ENCODE assay signal across 10 mouse cellular contexts in the genomic region with DNA sequence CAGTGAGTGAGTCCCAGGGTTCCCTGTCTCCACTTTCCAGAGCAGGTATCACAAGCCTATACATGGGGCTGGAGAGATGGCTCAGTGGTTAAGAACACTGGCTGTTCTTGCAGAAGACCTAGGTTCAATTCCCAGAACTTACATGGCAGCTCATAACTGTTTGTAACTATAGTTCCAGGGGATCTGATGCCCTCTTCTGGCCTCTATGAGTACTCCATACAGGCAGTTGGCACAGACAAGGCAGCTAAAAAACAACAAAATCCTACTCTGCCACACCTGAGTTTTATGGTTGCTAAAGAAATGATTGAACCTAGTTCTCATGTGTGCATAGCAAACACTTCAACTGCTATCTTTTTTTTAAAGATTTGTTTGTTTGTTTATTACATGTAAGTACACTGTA. TPM values are rescaled to one million over a fixed set of nuclear protein-coding genes. Genes with fewer than 3 reads are reported as not detected.
DNase-seq lines count a peak whose midpoint lies in the region; ATAC-seq and TF ChIP-seq lines count a peak whose summit lies in the region.
"Had no signal": no experiment of that assay in that cellular context is flagged by ENCODE, and none has a peak within 500 bp of the region (broad histone marks: within the 10 kb centered on the region; RNA-seq: fewer than 3 reads in every experiment).

No protein-coding gene starts in this region.

- H3K27ac ChIP-seq in liver, embryonic 12.5 days: no peak overlapping the region
- no peak overlapping the region for H3K27ac ChIP-seq in liver, embryonic 11.5 days (ENCODE audit: low read depth, low read length)
- no peak overlapping the region for H3K27ac ChIP-seq in midbrain, embryonic 16.5 days (ENCODE audit: low read length)

- no peaks in the 10 kb centered on the region for H3K9me3 ChIP-seq in liver, embryonic 12.5 days (replicated peaks)
- no peaks in the 10 kb centered on the region for H3K9me3 ChIP-seq in liver, embryonic 11.5 days (ENCODE audit: control insufficient read depth, low read length)
- no peaks in the 10 kb centered on the region for H3K9me3 ChIP-seq in midbrain, embryonic 16.5 days (replicated peaks; ENCODE audit: control insufficient read depth, low read length, poor library complexity, severe bottlenecking)

- CTCF ChIA-PET in Patski (lab: Charles Lee): interaction anchor here (0.6 to 1.2 kb wide), 3 partner anchors 17 to 138 kb away, joined by 3 to 4 read pairs (median 3); no protein-coding TSS in a partner anchor

- H3K9ac ChIP-seq in liver, embryonic 12.5 days: no peak overlapping the region
- no peak overlapping the region for H3K9ac ChIP-seq in liver, embryonic 11.5 days (ENCODE audit: low read depth, low read length)
- H3K9ac ChIP-seq in midbrain, embryonic 16.5 days (ENCODE audit: low read depth, low read length): no peak overlapping the region

- DNase-seq in liver, embryonic 11.5 days (ENCODE audit: low spot score): no peak
- DNase-seq in CD4-positive, CD25-positive, alpha-beta regulatory T cell, adult 2 months (ENCODE audit: low read depth, low spot score): peak; percentile 41
- no peak for DNase-seq in Patski (ENCODE audit: low read depth, low spot score)
- no peak for DNase-seq in cerebellum, postnatal 25 days
- DNase-seq: gastrocnemius, postnatal 36 days; kidney, postnatal 4 days had no signal

- no peak overlapping the region for H3K4me3 ChIP-seq in liver, embryonic 12.5 days
- no peak overlapping the region for H3K4me3 ChIP-seq in liver, embryonic 11.5 days (ENCODE audit: low read depth, low read length)
- H3K4me3 ChIP-seq in midbrain, embryonic 16.5 days (ENCODE audit: low read depth, low read length): no peak overlapping the region

- TF ChIP-seq CTCF in Patski (IDR thresholded peaks at IDR 0.05): peak; percentile 60

- POLR2A ChIA-PET in Patski (lab: Charles Lee): no interaction called here

- in situ Hi-C loops in Patski (cut with MboI; ENCODE audit: low pct_unique_long_range_greater_than_20kb): loop anchor here (5.0 kb wide), 2 partner anchors 49 to 109 kb away; no protein-coding TSS in a partner anchor

- H3K4me1 ChIP-seq in liver, embryonic 12.5 days: peaks cover 20% of the 10 kb centered on the region
- H3K4me1 ChIP-seq in liver, embryonic 11.5 days (replicated peaks; ENCODE audit: control insufficient read depth, insufficient read depth, low read length): peaks cover 3% of the 10 kb centered on the region
- H3K4me1 ChIP-seq in midbrain, embryonic 16.5 days (ENCODE audit: control insufficient read depth, insufficient read depth, low read length): no peaks in the 10 kb centered on the region

- no peak overlapping the region for H3K4me2 ChIP-seq in liver, embryonic 12.5 days
- no peak overlapping the region for H3K4me2 ChIP-seq in liver, embryonic 11.5 days
- H3K4me2 ChIP-seq in midbrain, embryonic 16.5 days (ENCODE audit: low read length): no peak overlapping the region

- H3K36me3 ChIP-seq in liver, embryonic 12.5 days: peaks cover 89% of the 10 kb centered on the region
- peaks cover 13% of the 10 kb centered on the region for H3K36me3 ChIP-seq in liver, embryonic 11.5 days (ENCODE audit: control insufficient read depth, insufficient read depth, low read length)
- peaks cover 13% of the 10 kb centered on the region for H3K36me3 ChIP-seq in midbrain, embryonic 16.5 days (ENCODE audit: control insufficient read depth, insufficient read depth, low read length)

- H3K27me3 ChIP-seq in liver, embryonic 12.5 days (replicated peaks): no peaks in the 10 kb centered on the region
- H3K27me3 ChIP-seq in liver, embryonic 11.5 days (replicated peaks; ENCODE audit: control insufficient read depth, insufficient read depth, low read length): no peaks in the 10 kb centered on the region
- no peaks in the 10 kb centered on the region for H3K27me3 ChIP-seq in Patski
- no peaks in the 10 kb centered on the region for H3K27me3 ChIP-seq in midbrain, embryonic 16.5 days (ENCODE audit: control insufficient read depth, insufficient read depth, low read depth, low read length)

- peak; percentile 53; the same call in 1 of the 2 replicates for ATAC-seq in liver, embryonic 12.5 days
- ATAC-seq in liver, embryonic 11.5 days (replicated peaks; ENCODE audit: low FRiP score): no peak; the same call in 1 of the 2 replicates
- ATAC-seq in Patski: no peak
- ATAC-seq in megakaryocyte progenitor cell, adult 5-6 weeks (replicated peaks; ENCODE audit: poor library complexity): peak; percentile 62
- no peak for ATAC-seq in midbrain, embryonic 16.5 days
- ATAC-seq: activated CD4-positive, CD25-positive, alpha-beta regulatory T cell, adult 4 months had no signal

RNA-seq across cellular contexts. Expression of gene Rab10, which starts 56.2 kb away (rescaled TPM):
- polyA plus RNA-seq in liver, embryonic 12.5 days (2016; fragmentation: Nextera tagmentation; extraction: Ambion mirVana): 79.4 and 80.8 TPM in 2 replicates
- polyA plus RNA-seq in liver, embryonic 11.5 days (2014; fragmentation: Nextera tagmentation; extraction: Ambion mirVana): 70.9 and 71.1 TPM in 2 replicates
- 113 TPM for polyA plus RNA-seq in Patski (2021)
- total RNA-seq in megakaryocyte progenitor cell, adult 5-6 weeks (2015): 93.9 and 100 TPM in 2 replicates
- 89.1 and 113 TPM in 2 replicates for total RNA-seq in megakaryocyte progenitor cell, adult 5-6 weeks (2017)
- polyA plus RNA-seq in midbrain, embryonic 16.5 days (2015; fragmentation: Nextera tagmentation; extraction: Ambion mirVana): 151 TPM in 2 replicates

Comparison
In these comparisons a context has a peak if more than half of its experiments do, and no peak if none do; other contexts are left out.
1. ATAC-seq: peak in liver, embryonic 12.5 days (single experiment) and megakaryocyte progenitor cell, adult 5-6 weeks (single experiment); none in liver, embryonic 11.5 days (single experiment), Patski (single experiment) and midbrain, embryonic 16.5 days (single experiment).